Mouse (Mus musculus) G1E (cell line): ENCODE measurements at regions not wholly inside any gene's neighbourhood (a gene's known extent, or its start where the extent isn't known, plus 50 kb on each side); places are given as distances from the start of the nearest gene placed in this dataset.

Source experiments
- ATAC-seq: 2 replicates; pipeline ENCODE4 v1.8.0; 2016; ENCODE audit warnings: mild to moderate bottlenecking; ENCODE audit not compliant: insufficient number of reproducible peaks, poor library complexity, low FRiP score, severe bottlenecking; ENCODE audit errors: extremely low read depth
- DNase-seq: peaks from one replicate; pipeline ENCODE4 v3.0.0; 2012; ENCODE audit warnings: low spot score
- H3K27me3 ChIP-seq: 2 replicates; pipeline ENCODE4 v1.6.1; 2012; ENCODE audit warnings: mild to moderate bottlenecking, low read length, inconsistent platforms; ENCODE audit not compliant: insufficient read depth
- H3K36me3 ChIP-seq: replicated peaks from 2 replicates; pipeline ENCODE3; 2012; ENCODE audit warnings: mild to moderate bottlenecking, inconsistent platforms
- H3K4me1 ChIP-seq: 2 replicates; pipeline ENCODE4 v1.6.1; 2012; ENCODE audit warnings: low read depth, low read length, inconsistent platforms, mixed read lengths; ENCODE audit not compliant: insufficient read depth
- H3K4me3 ChIP-seq: 2 replicates; pipeline ENCODE4 v1.5.1; 2012; ENCODE audit warnings: low read depth, mild to moderate bottlenecking, inconsistent platforms, low read length, moderate library complexity, mixed read lengths
- H3K9me3 ChIP-seq: replicated peaks from 2 replicates; pipeline ENCODE4 v1.6.1; 2012; ENCODE audit warnings: inconsistent platforms
- CTCF ChIP-seq: IDR thresholded peaks from 2 replicates; pipeline ENCODE4 v1.5.1; 2012; ENCODE audit warnings: low read depth, low read length, inconsistent platforms, mixed read lengths
- GATA1 ChIP-seq: IDR thresholded peaks from 2 replicates; pipeline ENCODE4 v1.6.1; 2012; ENCODE audit warnings: borderline replicate concordance, low read length, inconsistent platforms, mixed read lengths
- GATA2 ChIP-seq: IDR thresholded peaks from 2 replicates; pipeline ENCODE4 v1.6.1; 2012; ENCODE audit warnings: low read depth, low read length, inconsistent platforms, borderline replicate concordance
- POLR2AphosphoS5 ChIP-seq: IDR thresholded peaks from 2 replicates; pipeline ENCODE4 v1.6.1; 2012; ENCODE audit warnings: low read depth, low read length, inconsistent platforms; ENCODE audit not compliant: insufficient replicate concordance
- TAL1 ChIP-seq: conservative IDR thresholded peaks from 2 replicates; pipeline ENCODE4 v1.6.1; 2012; ENCODE audit warnings: low read depth, low read length, inconsistent platforms, mixed read lengths

DNA sequence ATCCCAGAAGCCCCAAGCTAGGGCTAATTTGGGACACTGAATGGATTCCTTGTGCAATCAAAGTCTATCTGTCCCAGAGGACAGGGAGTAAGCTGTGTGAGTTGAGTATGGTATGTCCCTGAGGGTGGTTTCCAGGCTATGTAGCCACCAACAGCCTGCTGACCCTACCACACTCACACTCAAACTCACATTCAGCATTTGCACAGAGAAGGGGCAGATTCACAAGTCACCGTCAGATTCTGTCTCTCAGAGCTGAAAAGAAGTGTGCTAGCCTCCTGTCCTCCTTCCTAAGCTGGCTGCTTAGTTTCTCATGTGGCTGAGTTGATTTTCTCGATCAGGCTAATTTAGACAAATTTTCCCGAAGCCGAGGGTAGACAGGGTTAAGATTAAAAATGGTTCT lies 248.8 kb downstream of the Enc1 start:
- TF ChIP-seq POLR2AphosphoS5, result no peak
- no peak for TF ChIP-seq GATA1
- no peak for TF ChIP-seq CTCF
- TF ChIP-seq GATA2, result no peak
- TF ChIP-seq TAL1, result no peak
- Histone ChIP-seq H3K27me3 (peaks cover 45% of the 10 kb centered on the region), H3K36me3 (no peaks in the 10 kb centered on the region), H3K4me1 (no peaks in the 10 kb centered on the region), H3K4me3 (no peak overlapping the region), H3K9me3 (no peaks in the 10 kb centered on the region)
- ATAC-seq (no peak), DNase-seq (no peak)

DNA sequence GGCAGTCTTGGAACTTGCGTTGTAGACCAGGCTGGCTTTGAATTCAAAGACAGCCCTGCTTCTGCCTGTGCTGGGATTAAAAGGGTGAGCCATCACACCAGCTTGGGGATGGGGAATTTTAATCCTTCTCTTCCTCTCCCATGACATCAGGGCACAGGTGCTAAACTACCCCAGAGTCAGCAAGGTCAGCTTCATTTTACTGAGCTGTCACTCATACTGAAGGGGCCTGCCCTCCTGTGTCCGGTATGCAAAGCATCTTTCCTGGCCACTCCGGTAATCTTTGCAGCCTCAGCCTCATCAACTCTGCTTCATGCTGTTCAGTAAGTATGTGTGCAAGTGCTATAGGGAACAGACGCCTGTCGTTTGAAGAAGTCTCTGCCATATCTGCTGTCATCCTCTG lies 248.1 kb downstream of the Enc1 start:
- Histone ChIP-seq H3K36me3 (no peaks in the 10 kb centered on the region), H3K9me3 (no peaks in the 10 kb centered on the region), H3K27me3 (peaks cover 49% of the 10 kb centered on the region), H3K4me3 (no peak overlapping the region), H3K4me1 (no peaks in the 10 kb centered on the region)
- no peak for TF ChIP-seq CTCF
- TF ChIP-seq TAL1, result no peak
- no peak for TF ChIP-seq GATA1
- no peak for TF ChIP-seq POLR2AphosphoS5
- no peak for TF ChIP-seq GATA2
- DNase-seq (no peak), ATAC-seq (no peak)

DNA sequence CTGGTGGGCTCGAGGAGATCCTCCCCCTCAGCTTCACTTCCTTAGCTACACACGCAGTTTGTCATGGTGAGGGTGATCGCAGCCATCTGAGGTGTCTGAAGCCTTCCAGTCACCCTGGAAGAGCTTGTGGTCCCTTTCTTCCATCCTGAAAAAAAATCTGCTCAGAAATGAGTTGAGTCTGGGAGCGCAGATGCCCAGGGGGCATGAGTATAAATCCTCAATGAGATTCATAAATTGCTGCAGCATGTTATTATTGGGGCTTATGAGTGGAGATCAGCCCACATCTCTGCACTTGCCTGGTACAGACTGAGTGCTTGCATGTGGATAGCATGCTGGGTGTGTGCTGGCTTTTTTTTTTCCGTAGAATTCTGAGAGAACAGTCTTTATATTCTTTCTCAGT lies 247.6 kb downstream of the Enc1 start:
- Histone ChIP-seq H3K36me3 (no peaks in the 10 kb centered on the region), H3K27me3 (peaks cover 48% of the 10 kb centered on the region), H3K4me1 (no peaks in the 10 kb centered on the region), H3K9me3 (no peaks in the 10 kb centered on the region), H3K4me3 (no peak overlapping the region)
- ATAC-seq (no peak), DNase-seq (no peak)
- TF ChIP-seq GATA1, result no peak
- no peak for TF ChIP-seq GATA2
- TF ChIP-seq POLR2AphosphoS5, result no peak
- TF ChIP-seq TAL1, result no peak
- no peak for TF ChIP-seq CTCF

DNA sequence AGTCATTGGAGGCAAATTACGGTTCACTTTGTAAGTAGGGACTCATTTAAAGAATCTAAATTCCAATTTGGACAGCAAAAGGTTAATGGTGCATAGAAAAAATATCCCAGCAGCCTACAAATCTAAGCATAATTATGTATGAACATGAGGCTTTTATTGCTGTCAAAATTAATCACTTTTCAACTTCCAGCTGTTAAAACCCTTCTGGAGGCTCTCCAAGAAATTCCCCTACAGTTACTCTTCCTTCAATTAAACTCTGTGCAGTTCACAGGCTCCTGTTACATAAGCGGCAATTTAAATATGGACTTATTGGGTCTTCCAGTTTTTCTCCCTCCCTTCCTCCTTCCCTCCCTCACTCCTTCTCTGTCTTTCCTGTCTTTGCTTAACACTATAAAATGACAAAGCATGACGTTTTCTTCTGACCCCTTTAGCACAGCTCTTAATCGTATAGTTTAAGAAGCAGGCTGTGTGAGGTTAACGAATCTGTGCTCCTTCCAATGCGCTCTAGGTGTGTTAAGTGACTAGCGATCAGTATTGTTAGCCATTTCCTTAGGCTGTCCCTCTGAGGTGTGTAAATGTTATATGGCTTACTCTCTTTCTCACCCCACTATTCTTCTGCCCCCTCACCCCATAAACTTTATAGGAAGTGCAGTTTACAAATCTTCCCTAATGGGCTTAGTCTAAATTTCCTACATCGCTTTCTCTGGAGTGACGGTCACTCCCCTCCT lies 247.0 kb downstream of the Enc1 start:
- TF ChIP-seq GATA1, result no peak
- TF ChIP-seq GATA2, result no peak
- no peak for TF ChIP-seq POLR2AphosphoS5
- H3K4me1 ChIP-seq, result no peaks in the 10 kb centered on the region
- H3K9me3 ChIP-seq, result no peaks in the 10 kb centered on the region
- DNase-seq (no peak), ATAC-seq (no peak)
- peaks cover 44% of the 10 kb centered on the region for H3K27me3 ChIP-seq
- no peak overlapping the region for H3K4me3 ChIP-seq
- H3K36me3 ChIP-seq, result no peaks in the 10 kb centered on the region

DNA sequence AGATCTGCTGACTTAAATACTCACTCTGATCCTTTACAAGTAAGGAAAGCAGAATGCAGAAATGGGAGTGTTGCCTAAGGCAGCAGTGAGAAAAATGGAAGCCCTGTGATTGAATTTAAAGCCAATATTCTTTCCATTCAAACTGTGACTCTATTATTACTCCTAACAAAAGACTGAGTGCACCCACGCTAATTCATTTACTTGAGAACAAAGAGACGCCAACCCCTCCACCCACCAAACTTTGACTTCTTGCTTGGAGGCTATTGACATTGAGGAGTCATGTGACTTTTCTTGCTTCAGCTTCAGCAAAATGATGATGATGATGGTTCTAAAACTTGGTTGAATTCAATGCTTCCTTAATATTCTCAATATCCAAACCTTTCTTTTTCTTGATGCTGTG lies 245.6 kb downstream of the Enc1 start:
- Histone ChIP-seq H3K4me3 (no peak overlapping the region), H3K9me3 (no peaks in the 10 kb centered on the region), H3K27me3 (peaks cover 34% of the 10 kb centered on the region), H3K4me1 (no peaks in the 10 kb centered on the region), H3K36me3 (no peaks in the 10 kb centered on the region)
- ATAC-seq (no peak), DNase-seq (no peak)
- TF ChIP-seq GATA1 (no peak), GATA2 (no peak), CTCF (no peak), TAL1 (no peak), POLR2AphosphoS5 (no peak)

DNA sequence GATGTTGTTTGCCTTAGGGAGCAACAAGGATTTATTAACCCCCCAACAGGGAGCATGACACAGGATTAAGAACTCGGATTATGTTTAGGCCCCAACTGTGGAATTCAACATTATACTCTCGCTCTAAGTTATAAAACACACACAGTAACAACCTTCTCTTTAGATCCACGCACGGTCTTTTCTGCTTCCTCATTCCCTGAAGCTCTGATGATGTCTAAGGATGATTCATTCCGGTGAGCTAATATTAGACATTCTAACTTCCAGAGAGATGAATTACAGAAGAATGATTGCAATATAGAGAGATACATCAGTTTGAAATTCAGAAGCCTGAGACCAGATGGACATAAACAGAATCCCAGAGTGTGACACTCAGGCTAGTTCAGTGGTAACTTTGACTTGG lies 245.0 kb downstream of the Enc1 start:
- Histone ChIP-seq H3K36me3 (no peaks in the 10 kb centered on the region), H3K4me1 (no peaks in the 10 kb centered on the region), H3K4me3 (no peak overlapping the region), H3K27me3 (peaks cover 36% of the 10 kb centered on the region), H3K9me3 (no peaks in the 10 kb centered on the region)
- TF ChIP-seq GATA1 (no peak), TAL1 (no peak), POLR2AphosphoS5 (no peak)
- DNase-seq (no peak), ATAC-seq (no peak)
